Mouse (Mus musculus): ENCODE data around the gene Rad54l2. TPM values are rescaled to one million over a fixed set of nuclear protein-coding genes. Genes with fewer than 3 reads are reported as not detected.

The Rad54l2 gene
- polyA plus RNA-seq, 1 experiment from 2014 or later, result 8.2 TPM

GRCm38 (mm10) chr9:106783554-106783953, 5.4 kb downstream of the Rad54l2 start:
- Histone ChIP-seq H3K4me1 (replicated peaks) (peaks cover 20% of the 10 kb centered on the region), H3K4me3 (no peak overlapping the region), H3K27ac (no peak overlapping the region), H3K4me2 (no peak overlapping the region), H3K9ac (no peak overlapping the region), H3K36me3 (no peaks in the 10 kb centered on the region), H3K27me3 (no peaks in the 10 kb centered on the region), H3K9me3 (no peaks in the 10 kb centered on the region)
- WGBS, result 97% methylated on average over 2 of the region's 2 CpGs
- ATAC-seq (ENCODE audit: low FRiP score), result no peak

- WGBS, result 91% methylated on average over 3 of the region's 3 CpGs
- H3K36me3 ChIP-seq, result no peaks in the 10 kb centered on the region
- no peak overlapping the region for H3K4me2 ChIP-seq
- no peak overlapping the region for H3K9ac ChIP-seq
- H3K9me3 ChIP-seq, result no peaks in the 10 kb centered on the region
- no peaks in the 10 kb centered on the region for H3K4me1 ChIP-seq (replicated peaks)
- no peaks in the 10 kb centered on the region for H3K27me3 ChIP-seq
- H3K4me3 ChIP-seq, result no peak overlapping the region
- H3K27ac ChIP-seq, result no peak overlapping the region
- ATAC-seq (ENCODE audit: low FRiP score), result no peak
These were observed 8.9 kb downstream of the Rad54l2 start for GRCm38 (mm10) chr9:106780086-106780485.

- H3K27me3 ChIP-seq, result no peaks in the 10 kb centered on the region
- no peak overlapping the region for H3K9ac ChIP-seq
- H3K36me3 ChIP-seq, result no peaks in the 10 kb centered on the region
- WGBS, result 88% methylated on average over 4 of the region's 4 CpGs
- no peak overlapping the region for H3K4me2 ChIP-seq
- H3K4me1 ChIP-seq (replicated peaks), result no peaks in the 10 kb centered on the region
- H3K27ac ChIP-seq, result no peak overlapping the region
- H3K9me3 ChIP-seq, result no peaks in the 10 kb centered on the region
- ATAC-seq (ENCODE audit: low FRiP score), result no peak
- H3K4me3 ChIP-seq, result no peak overlapping the region
These were observed 10.7 kb downstream of the Rad54l2 start for GRCm38 (mm10) chr9:106778319-106778718.

GRCm38 (mm10) chr9:106777423-106777822, 11.6 kb downstream of the Rad54l2 start:
- Histone ChIP-seq H3K36me3 (no peaks in the 10 kb centered on the region), H3K27me3 (no peaks in the 10 kb centered on the region), H3K9ac (no peak overlapping the region), H3K9me3 (no peaks in the 10 kb centered on the region), H3K4me3 (no peak overlapping the region), H3K4me1 (replicated peaks) (no peaks in the 10 kb centered on the region), H3K27ac (no peak overlapping the region), H3K4me2 (no peak overlapping the region)
- WGBS, result 88% methylated on average over 3 of the region's 3 CpGs
- no peak for ATAC-seq (ENCODE audit: low FRiP score)

GRCm38 (mm10) chr9:106776116-106776515, 12.9 kb downstream of the Rad54l2 start:
- no peak overlapping the region for H3K27ac ChIP-seq
- H3K36me3 ChIP-seq, result no peaks in the 10 kb centered on the region
- no peak overlapping the region for H3K4me2 ChIP-seq
- H3K27me3 ChIP-seq, result no peaks in the 10 kb centered on the region
- H3K9ac ChIP-seq, result no peak overlapping the region
- H3K4me1 ChIP-seq (replicated peaks), result no peaks in the 10 kb centered on the region
- no peaks in the 10 kb centered on the region for H3K9me3 ChIP-seq
- WGBS, result 92% methylated on average over 1 of the region's 1 CpGs
- no peak for ATAC-seq (ENCODE audit: low FRiP score)
- H3K4me3 ChIP-seq, result no peak overlapping the region

GRCm38 (mm10) chr9:106771770-106772169, 17.2 kb downstream of the Rad54l2 start:
- Histone ChIP-seq H3K4me3 (no peak overlapping the region), H3K4me1 (replicated peaks) (no peaks in the 10 kb centered on the region), H3K4me2 (no peak overlapping the region), H3K9me3 (no peaks in the 10 kb centered on the region), H3K9ac (no peak overlapping the region), H3K27me3 (no peaks in the 10 kb centered on the region), H3K27ac (no peak overlapping the region), H3K36me3 (no peaks in the 10 kb centered on the region)
- ATAC-seq (ENCODE audit: low FRiP score), result no peak
- WGBS, result 97% methylated on average over 2 of the region's 2 CpGs

GRCm38 (mm10) chr9:106770216-106770615, 18.8 kb downstream of the Rad54l2 start:
- ATAC-seq (ENCODE audit: low FRiP score), result no peak
- Histone ChIP-seq H3K4me2 (no peak overlapping the region), H3K9ac (no peak overlapping the region), H3K4me3 (no peak overlapping the region), H3K36me3 (no peaks in the 10 kb centered on the region), H3K27ac (no peak overlapping the region), H3K27me3 (no peaks in the 10 kb centered on the region), H3K9me3 (no peaks in the 10 kb centered on the region), H3K4me1 (replicated peaks) (no peaks in the 10 kb centered on the region)
- 93% methylated on average over 3 of the region's 3 CpGs for WGBS

GRCm38 (mm10) chr9:106769781-106770180, 19.2 kb downstream of the Rad54l2 start:
- WGBS, result 97% methylated on average over 5 of the region's 5 CpGs
- H3K4me2 ChIP-seq, result no peak overlapping the region
- no peak for ATAC-seq (ENCODE audit: low FRiP score)

GRCm38 (mm10) chr9:106756421-106756820, 32.6 kb downstream of the Rad54l2 start:
- H3K4me3 ChIP-seq, result no peak overlapping the region
- no peaks in the 10 kb centered on the region for H3K9me3 ChIP-seq
- H3K27me3 ChIP-seq, result no peaks in the 10 kb centered on the region
- H3K27ac ChIP-seq, result no peak overlapping the region
- H3K9ac ChIP-seq, result no peak overlapping the region
- no peak overlapping the region for H3K4me2 ChIP-seq
- 97% methylated on average over 9 of the region's 9 CpGs for WGBS
- H3K36me3 ChIP-seq, result peaks cover 33% of the 10 kb centered on the region
- ATAC-seq (ENCODE audit: low FRiP score), result no peak
- no peaks in the 10 kb centered on the region for H3K4me1 ChIP-seq (replicated peaks)

More at GRCm38 (mm10) chr9:106769781-106770180, 19.2 kb downstream of the Rad54l2 start:
- Histone ChIP-seq H3K27me3 (no peaks in the 10 kb centered on the region), H3K4me3 (no peak overlapping the region), H3K9me3 (no peaks in the 10 kb centered on the region), H3K27ac (no peak overlapping the region), H3K4me1 (replicated peaks) (no peaks in the 10 kb centered on the region), H3K36me3 (no peaks in the 10 kb centered on the region), H3K9ac (no peak overlapping the region)

GRCm38 (mm10) chr9:106755776-106756175, 33.2 kb downstream of the Rad54l2 start:
- 93% methylated on average over 4 of the region's 4 CpGs for WGBS
- ATAC-seq (ENCODE audit: low FRiP score), result no peak
- Histone ChIP-seq H3K4me3 (no peak overlapping the region), H3K4me1 (replicated peaks) (no peaks in the 10 kb centered on the region), H3K9ac (no peak overlapping the region), H3K27me3 (no peaks in the 10 kb centered on the region), H3K4me2 (no peak overlapping the region), H3K9me3 (no peaks in the 10 kb centered on the region), H3K27ac (no peak overlapping the region), H3K36me3 (peaks cover 39% of the 10 kb centered on the region)

- Histone ChIP-seq H3K27ac (no peak overlapping the region), H3K9me3 (no peaks in the 10 kb centered on the region), H3K27me3 (no peaks in the 10 kb centered on the region), H3K9ac (no peak overlapping the region), H3K4me3 (no peak overlapping the region), H3K4me1 (replicated peaks) (no peaks in the 10 kb centered on the region), H3K4me2 (no peak overlapping the region), H3K36me3 (peaks cover 38% of the 10 kb centered on the region)
- WGBS, result 93% methylated on average over 2 of the region's 2 CpGs
- ATAC-seq (ENCODE audit: low FRiP score), result no peak
These were observed 34.7 kb downstream of the Rad54l2 start for GRCm38 (mm10) chr9:106754311-106754710.

GRCm38 (mm10) chr9:106752135-106752534, 36.9 kb downstream of the Rad54l2 start:
- 91% methylated on average over 5 of the region's 5 CpGs for WGBS
- Histone ChIP-seq H3K4me3 (no peak overlapping the region), H3K4me2 (no peak overlapping the region), H3K36me3 (peaks cover 41% of the 10 kb centered on the region), H3K27me3 (no peaks in the 10 kb centered on the region), H3K4me1 (replicated peaks) (no peaks in the 10 kb centered on the region), H3K9me3 (no peaks in the 10 kb centered on the region), H3K9ac (no peak overlapping the region), H3K27ac (no peak overlapping the region)
- ATAC-seq (ENCODE audit: low FRiP score), result no peak

GRCm38 (mm10) chr9:106739962-106740361, 49.0 kb downstream of the Rad54l2 start:
- H3K9ac ChIP-seq, result no peak overlapping the region
- no peaks in the 10 kb centered on the region for H3K36me3 ChIP-seq
- H3K9me3 ChIP-seq, result no peaks in the 10 kb centered on the region
- H3K27me3 ChIP-seq, result no peaks in the 10 kb centered on the region
- 95% methylated on average over 1 of the region's 1 CpGs for WGBS
- H3K27ac ChIP-seq, result no peak overlapping the region
- no peaks in the 10 kb centered on the region for H3K4me1 ChIP-seq (replicated peaks)
- ATAC-seq (ENCODE audit: low FRiP score), result no peak
- H3K4me3 ChIP-seq, result no peak overlapping the region
- no peak overlapping the region for H3K4me2 ChIP-seq

Data from hindbrain, embryonic 13.5 days (tissue).